In genomic region chr3:152315613-152316012, GRCm38 (mm10) we compare ENCODE assay signal across 8 mouse cellular contexts. TPM values are rescaled to one million over a fixed set of nuclear protein-coding genes. Genes with fewer than 3 reads are reported as not detected.
DNase-seq lines count a peak whose midpoint lies in the region; ATAC-seq and TF ChIP-seq lines count a peak whose summit lies in the region.

No protein-coding gene starts in this region.

- peaks cover 35% of the 10 kb centered on the region for H3K36me3 ChIP-seq in embryonic facial prominence, embryonic 10.5 days (replicated peaks)
- H3K36me3 ChIP-seq in intestine, postnatal 0 days (ENCODE audit: control insufficient read depth, insufficient read depth), result peaks cover 9% of the 10 kb centered on the region
- H3K36me3 ChIP-seq in midbrain, embryonic 12.5 days, result peaks cover 13% of the 10 kb centered on the region

- intact Hi-C loops in left cerebral cortex, postnatal 4 days (cut with DNase I), result loop anchor here (10.0 kb wide), 1 partner anchor 51 kb away; the partner anchor contains the start of gene Nexn

- no peak overlapping the region for H3K9ac ChIP-seq in intestine, postnatal 0 days (ENCODE audit: low read depth, low read length)
- no peak overlapping the region for H3K9ac ChIP-seq in midbrain, embryonic 12.5 days (replicated peaks)

- no peaks in the 10 kb centered on the region for H3K9me3 ChIP-seq in embryonic facial prominence, embryonic 10.5 days
- no peaks in the 10 kb centered on the region for H3K9me3 ChIP-seq in intestine, postnatal 0 days (ENCODE audit: control insufficient read depth)
- no peaks in the 10 kb centered on the region for H3K9me3 ChIP-seq in midbrain, embryonic 12.5 days

- no peaks in the 10 kb centered on the region for H3K4me1 ChIP-seq in embryonic facial prominence, embryonic 10.5 days
- H3K4me1 ChIP-seq in intestine, postnatal 0 days (replicated peaks; ENCODE audit: control insufficient read depth, insufficient read depth, low read length), result no peaks in the 10 kb centered on the region
- no peaks in the 10 kb centered on the region for H3K4me1 ChIP-seq in midbrain, embryonic 12.5 days

- peak; percentile 100 for TF ChIP-seq CTCF in intestine, postnatal 0 days (IDR thresholded peaks at IDR 0.05; ENCODE audit: low read depth)

- H3K27me3 ChIP-seq in embryonic facial prominence, embryonic 10.5 days (replicated peaks; ENCODE audit: low read depth, poor library complexity, severe bottlenecking), result no peaks in the 10 kb centered on the region
- H3K27me3 ChIP-seq in intestine, postnatal 0 days (replicated peaks; ENCODE audit: control insufficient read depth, insufficient read depth, low read length), result no peaks in the 10 kb centered on the region
- H3K27me3 ChIP-seq in midbrain, embryonic 12.5 days, result no peaks in the 10 kb centered on the region

- ATAC-seq in intestine, postnatal 0 days, result peak; percentile 87
- peak; percentile 86 for ATAC-seq in midbrain, embryonic 12.5 days (ENCODE audit: low FRiP score, low read depth)

- 13% methylated on average over 7 of the region's 7 CpGs for WGBS in embryonic facial prominence, embryonic 10.5 days
- 12% methylated on average over 7 of the region's 7 CpGs for WGBS in intestine, postnatal 0 days
- 16% methylated on average over 7 of the region's 7 CpGs for WGBS in midbrain, embryonic 12.5 days

- H3K4me3 ChIP-seq in embryonic facial prominence, embryonic 10.5 days, result no peak overlapping the region
- no peak overlapping the region for H3K4me3 ChIP-seq in intestine, postnatal 0 days (ENCODE audit: low read depth, low read length)
- no peak overlapping the region for H3K4me3 ChIP-seq in midbrain, embryonic 12.5 days

- no peak overlapping the region for H3K4me2 ChIP-seq in intestine, postnatal 0 days (replicated peaks; ENCODE audit: low read depth)
- H3K4me2 ChIP-seq in midbrain, embryonic 12.5 days (replicated peaks), result no peak overlapping the region

- no peak overlapping the region for H3K27ac ChIP-seq in embryonic facial prominence, embryonic 10.5 days (replicated peaks)
- H3K27ac ChIP-seq in intestine, postnatal 0 days (ENCODE audit: low read depth, low read length), result no peak overlapping the region
- H3K27ac ChIP-seq in midbrain, embryonic 12.5 days (replicated peaks), result no peak overlapping the region

- DNase-seq in 3134 (ENCODE audit: extremely low read depth, insufficient read length, low spot score), result peak; percentile 80
- peak; percentile 92 for DNase-seq in adrenal gland, postnatal 14 days
- peak; percentile 86 for DNase-seq in embryonic facial prominence, embryonic 10.5 days (ENCODE audit: low spot score)
- DNase-seq in heart, adult 11 months, result peak; percentile 98
- DNase-seq in left cerebral cortex, postnatal 4 days, result peak; percentile 83
- peak; percentile 88 for DNase-seq in skeletal muscle tissue, adult 2 months (ENCODE audit: low read depth, low spot score)

RNA-seq across cellular contexts. Expression of gene Miga1, which starts 24.6 kb away (rescaled TPM):
- 9.3 and 11.5 TPM in 2 replicates for total RNA-seq in adrenal gland, postnatal 14 days (2021)
- 18.7 and 19.1 TPM in 2 replicates for polyA plus RNA-seq in embryonic facial prominence, embryonic 10.5 days (2016; fragmentation: Nextera tagmentation; extraction: Ambion mirVana)
- polyA plus RNA-seq in intestine, postnatal 0 days (2015; fragmentation: Nextera tagmentation; extraction: Ambion mirVana), result 5.8 and 6.6 TPM in 2 replicates
- 10 to 100 TPM; 49.6 to 52.0 TPM for total RNA-seq in left cerebral cortex, postnatal 4 days (2021)
- polyA plus RNA-seq in midbrain, embryonic 12.5 days (2016; fragmentation: Nextera tagmentation; extraction: Ambion mirVana), result 24.2 and 25.8 TPM in 2 replicates

RNA-seq across cellular contexts. Expression of gene Usp33, which starts 30.7 kb away (rescaled TPM):
- 73.5 and 83.9 TPM in 2 replicates for total RNA-seq in adrenal gland, postnatal 14 days (2021)
- 52.9 and 53.9 TPM in 2 replicates for polyA plus RNA-seq in embryonic facial prominence, embryonic 10.5 days (2016; fragmentation: Nextera tagmentation; extraction: Ambion mirVana)
- polyA plus RNA-seq in intestine, postnatal 0 days (2015; fragmentation: Nextera tagmentation; extraction: Ambion mirVana), result 18.7 and 18.9 TPM in 2 replicates
- total RNA-seq in left cerebral cortex, postnatal 4 days (2021), result 100 to 1,000 TPM; 120 to 129 TPM
- 72.1 and 75.1 TPM in 2 replicates for polyA plus RNA-seq in midbrain, embryonic 12.5 days (2016; fragmentation: Nextera tagmentation; extraction: Ambion mirVana)

RNA-seq across cellular contexts. Expression of gene Nexn, which starts 49.5 kb away (rescaled TPM):
- 7.6 and 7.9 TPM in 2 replicates for total RNA-seq in adrenal gland, postnatal 14 days (2021)
- polyA plus RNA-seq in embryonic facial prominence, embryonic 10.5 days (2016; fragmentation: Nextera tagmentation; extraction: Ambion mirVana), result 3.9 and 5.7 TPM in 2 replicates
- 30.0 and 30.3 TPM in 2 replicates for polyA plus RNA-seq in intestine, postnatal 0 days (2015; fragmentation: Nextera tagmentation; extraction: Ambion mirVana)
- total RNA-seq in left cerebral cortex, postnatal 4 days (2021), result 1 to 10 TPM; 2.4 to 6.0 TPM
- 5.4 and 7.0 TPM in 2 replicates for polyA plus RNA-seq in midbrain, embryonic 12.5 days (2016; fragmentation: Nextera tagmentation; extraction: Ambion mirVana)
